ENCODE assay signal across 15 mouse cellular contexts in genomic region chr13:8642084-8642483, GRCm38 (mm10).
"Had no signal": no experiment of that assay in that cellular context is flagged by ENCODE, and none has a peak within 500 bp of the region (broad histone marks: within the 10 kb centered on the region; RNA-seq: fewer than 3 reads in every experiment).

No protein-coding gene starts in this region.

- DNase-seq: kidney, adult 2 months; kidney, postnatal 25 days; layer of hippocampus, adult 9-11 months; liver; midbrain, embryonic 14.5 days; right cerebral cortex, postnatal 4 days; thymus, adult 2 months; thymus, postnatal 14 days; thymus, postnatal 4 days had no signal

- ATAC-seq: liver, embryonic 12.5 days had no signal

- H3K4me3 ChIP-seq: layer of hippocampus, adult 2 months; limb, embryonic 10.5 days; limb, embryonic 13.5 days; liver, embryonic 12.5 days; liver, embryonic 15.5 days; megakaryocyte, embryonic 14.5 days had no signal

- H3K4me1 ChIP-seq: limb, embryonic 10.5 days; limb, embryonic 13.5 days; liver, embryonic 15.5 days had no signal
